Mouse (Mus musculus): Measurements from ENCODE around the gene Terf2ip. TPM values are rescaled to one million over a fixed set of nuclear protein-coding genes. Genes with fewer than 3 reads are reported as not detected.

Terf2ip gene
- polyA plus RNA-seq, 1 experiment from 2014 or later, result 65.2 TPM

GRCm38 (mm10) chr8:111992703-111993039 lies 18.5 kb upstream of the Terf2ip start:
- no peak for ATAC-seq (ENCODE audit: low read depth)
- peak overlapping the region; percentile 69; the same call in 1 of the 2 replicates for H3K4me3 ChIP-seq (ENCODE audit: low read depth, low read length)

DNA sequence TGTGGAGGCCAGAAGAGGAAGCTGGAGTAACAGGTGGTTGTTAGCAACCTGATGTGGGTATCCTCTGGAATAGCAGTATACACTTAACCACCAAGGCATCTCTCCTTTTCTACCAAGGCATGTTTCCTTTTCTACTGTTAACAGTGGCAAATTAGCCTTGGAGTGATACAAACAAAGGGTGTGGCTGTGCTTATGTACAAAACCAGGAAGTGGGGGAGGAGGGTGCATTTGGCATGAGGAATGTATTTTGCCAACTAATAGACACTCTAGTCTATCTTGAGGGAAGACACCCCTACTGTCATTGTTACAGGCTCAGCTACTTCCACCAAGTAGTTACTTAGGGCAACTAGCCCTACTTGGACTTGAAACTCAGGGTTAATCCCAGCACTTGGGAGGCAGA lies 6.4 kb upstream of the Terf2ip start:
- Histone ChIP-seq H3K4me1 (ENCODE audit: control insufficient read depth, insufficient read depth, low read length) (no peaks in the 10 kb centered on the region), H3K4me3 (ENCODE audit: low read depth, low read length) (no peak overlapping the region), H3K27me3 (ENCODE audit: control insufficient read depth, insufficient read depth, low read length) (no peaks in the 10 kb centered on the region), H3K9ac (replicated peaks; ENCODE audit: low read depth, low read length) (no peak overlapping the region), H3K4me2 (ENCODE audit: low read depth, low read length) (no peak overlapping the region), H3K27ac (ENCODE audit: low read depth, low read length) (no peak overlapping the region), H3K9me3 (ENCODE audit: control insufficient read depth, low read length) (no peaks in the 10 kb centered on the region), H3K36me3 (ENCODE audit: control insufficient read depth, insufficient read depth, low read length) (peaks cover 43% of the 10 kb centered on the region)
- no peak for ATAC-seq (ENCODE audit: low read depth)

More at GRCm38 (mm10) chr8:111992703-111993039, 18.5 kb upstream of the Terf2ip start:
- Histone ChIP-seq H3K4me1 (ENCODE audit: control insufficient read depth, insufficient read depth, low read length) (0 out of 2 replicates have a peak, but pooled peaks cover 3% of the 10 kb centered on the region), H3K36me3 (ENCODE audit: control insufficient read depth, insufficient read depth, low read length) (peaks cover 29% of the 10 kb centered on the region), H3K27me3 (ENCODE audit: control insufficient read depth, insufficient read depth, low read length) (no peaks in the 10 kb centered on the region), H3K4me2 (ENCODE audit: low read depth, low read length) (no peak overlapping the region), H3K9ac (replicated peaks; ENCODE audit: low read depth, low read length) (no peak overlapping the region), H3K9me3 (ENCODE audit: control insufficient read depth, low read length) (no peaks in the 10 kb centered on the region), H3K27ac (ENCODE audit: low read depth, low read length) (no peak overlapping the region)
- 73% methylated on average over 3 of the region's 3 CpGs for WGBS

- no peak overlapping the region for H3K4me2 ChIP-seq (ENCODE audit: low read depth, low read length)
- H3K9me3 ChIP-seq (ENCODE audit: control insufficient read depth, low read length), result no peaks in the 10 kb centered on the region
- H3K27me3 ChIP-seq (ENCODE audit: control insufficient read depth, insufficient read depth, low read length), result no peaks in the 10 kb centered on the region
- H3K27ac ChIP-seq (ENCODE audit: low read depth, low read length), result no peak overlapping the region
- no peak for ATAC-seq (ENCODE audit: low read depth)
- peaks cover 34% of the 10 kb centered on the region for H3K36me3 ChIP-seq (ENCODE audit: control insufficient read depth, insufficient read depth, low read length)
- WGBS, result 97% methylated on average over 6 of the region's 6 CpGs
- H3K4me1 ChIP-seq (ENCODE audit: control insufficient read depth, insufficient read depth, low read length), result peaks cover 7% of the 10 kb centered on the region
- H3K9ac ChIP-seq (replicated peaks; ENCODE audit: low read depth, low read length), result no peak overlapping the region
- no peak overlapping the region for H3K4me3 ChIP-seq (ENCODE audit: low read depth, low read length)
These were observed 5.6 kb upstream of the Terf2ip start for GRCm38 (mm10) chr8:112005601-112006000.

DNA sequence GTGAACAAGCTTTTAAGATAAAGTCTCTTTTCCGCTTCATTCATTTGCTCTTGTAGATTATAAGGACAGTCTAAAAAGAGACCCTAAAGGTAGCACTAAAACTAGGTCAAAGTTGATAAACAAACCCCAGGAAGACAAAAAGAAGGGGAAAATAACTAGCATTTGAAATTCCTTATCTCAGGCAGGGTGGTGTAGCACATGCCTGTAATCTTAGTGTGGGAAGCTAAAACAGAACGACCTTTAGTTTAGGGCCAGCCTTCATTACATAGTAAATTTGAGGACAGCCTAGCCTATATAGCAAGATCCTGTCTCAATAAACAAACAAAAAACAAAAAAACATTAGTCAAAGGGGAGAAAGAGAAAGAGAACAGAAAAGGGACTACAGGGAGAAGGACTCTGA lies 3.5 kb upstream of the Terf2ip start:
- H3K36me3 ChIP-seq (ENCODE audit: control insufficient read depth, insufficient read depth, low read length), result peaks cover 14% of the 10 kb centered on the region
- ATAC-seq (ENCODE audit: low read depth), result no peak
- 97% methylated on average over 2 of the region's 2 CpGs for WGBS

GRCm38 (mm10) chr8:112009558-112009957 lies 1.6 kb upstream of the Terf2ip start:
- Histone ChIP-seq H3K27me3 (ENCODE audit: control insufficient read depth, insufficient read depth, low read length) (no peaks in the 10 kb centered on the region), H3K4me3 (ENCODE audit: low read depth, low read length) (no peak overlapping the region), H3K4me2 (ENCODE audit: low read depth, low read length) (no peak overlapping the region), H3K36me3 (ENCODE audit: control insufficient read depth, insufficient read depth, low read length) (no peaks in the 10 kb centered on the region), H3K4me1 (ENCODE audit: control insufficient read depth, insufficient read depth, low read length) (peaks cover 18% of the 10 kb centered on the region), H3K9ac (replicated peaks; ENCODE audit: low read depth, low read length) (no peak overlapping the region), H3K9me3 (ENCODE audit: control insufficient read depth, low read length) (no peaks in the 10 kb centered on the region), H3K27ac (ENCODE audit: low read depth, low read length) (no peak overlapping the region)
- 96% methylated on average over 7 of the region's 7 CpGs for WGBS
- no peak for ATAC-seq (ENCODE audit: low read depth)

More for the DNA sequence above, 3.5 kb upstream of the Terf2ip start:
- Histone ChIP-seq H3K27ac (ENCODE audit: low read depth, low read length) (no peak overlapping the region), H3K4me1 (ENCODE audit: control insufficient read depth, insufficient read depth, low read length) (peaks cover 12% of the 10 kb centered on the region), H3K9ac (replicated peaks; ENCODE audit: low read depth, low read length) (no peak overlapping the region), H3K9me3 (ENCODE audit: control insufficient read depth, low read length) (no peaks in the 10 kb centered on the region), H3K27me3 (ENCODE audit: control insufficient read depth, insufficient read depth, low read length) (no peaks in the 10 kb centered on the region), H3K4me3 (ENCODE audit: low read depth, low read length) (no peak overlapping the region), H3K4me2 (ENCODE audit: low read depth, low read length) (no peak overlapping the region)

DNA sequence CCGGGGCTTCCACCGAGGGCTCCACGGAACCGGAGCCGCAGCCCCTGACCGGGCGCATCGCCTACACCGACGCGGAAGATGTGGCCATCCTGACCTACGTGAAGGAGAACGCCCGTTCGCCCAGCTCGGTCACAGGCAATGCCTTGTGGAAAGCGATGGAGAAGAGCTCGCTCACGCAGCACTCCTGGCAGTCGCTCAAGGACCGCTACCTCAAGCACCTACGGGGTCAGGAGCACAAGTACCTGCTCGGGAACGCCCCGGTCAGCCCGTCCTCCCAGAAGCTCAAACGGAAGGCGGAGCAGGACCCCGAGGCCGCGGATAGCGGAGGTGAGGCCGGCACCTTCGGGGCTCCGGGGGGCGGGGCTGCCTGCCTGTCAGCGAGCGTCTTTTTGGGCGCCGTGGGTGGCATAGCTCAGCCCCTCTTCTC lies 631 bp downstream of the Terf2ip start:
- Histone ChIP-seq H3K9ac (replicated peaks; ENCODE audit: low read depth, low read length) (peak overlapping the region; percentile 84), H3K4me1 (ENCODE audit: control insufficient read depth, insufficient read depth, low read length) (peaks cover 18% of the 10 kb centered on the region), H3K27ac (ENCODE audit: low read depth, low read length) (peak overlapping the region; percentile 76), H3K36me3 (ENCODE audit: control insufficient read depth, insufficient read depth, low read length) (peaks cover 10% of the 10 kb centered on the region), H3K27me3 (ENCODE audit: control insufficient read depth, insufficient read depth, low read length) (no peaks in the 10 kb centered on the region), H3K4me3 (ENCODE audit: low read depth, low read length) (peak overlapping the region; percentile 94), H3K4me2 (ENCODE audit: low read depth, low read length) (peak overlapping the region; percentile 89), H3K9me3 (ENCODE audit: control insufficient read depth, low read length) (no peaks in the 10 kb centered on the region)
- ATAC-seq (ENCODE audit: low read depth), result peak; percentile 41; the same call in 1 of the 2 replicates
- under 1% methylated on average over 39 of the region's 40 CpGs for WGBS

DNA sequence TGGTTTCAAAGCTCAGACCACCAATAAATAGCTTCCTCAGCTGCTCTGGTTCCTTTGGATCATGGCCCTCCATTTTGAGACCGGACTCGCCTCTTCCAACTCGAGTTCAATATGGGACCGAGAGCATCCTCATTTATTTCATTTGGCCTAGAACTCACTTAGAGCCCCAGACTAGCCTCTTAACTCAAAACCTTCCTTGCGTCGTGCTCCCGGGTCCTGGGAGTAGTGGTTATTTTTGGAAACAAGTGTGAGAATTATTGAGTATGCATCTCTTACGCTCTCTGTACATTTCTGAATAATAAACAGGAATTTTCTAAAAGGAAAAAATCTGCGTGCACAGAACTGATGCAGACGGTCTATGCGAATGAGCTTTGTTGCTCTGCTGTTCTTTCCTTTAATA lies 3.7 kb downstream of the Terf2ip start, which contains the start of gene Gm6793:
Gene Gm6793, minus strand, starts transcription at position 101 of the 400 bp plus-strand sequence.
- peaks cover 31% of the 10 kb centered on the region for H3K36me3 ChIP-seq (ENCODE audit: control insufficient read depth, insufficient read depth, low read length)
- H3K27ac ChIP-seq (ENCODE audit: low read depth, low read length), result no peak within 1 kb of the TSS
- H3K4me2 ChIP-seq (ENCODE audit: low read depth, low read length), result no peak within 1 kb of the TSS
- H3K27me3 ChIP-seq (ENCODE audit: control insufficient read depth, insufficient read depth, low read length), result no peaks in the 10 kb centered on the region
- H3K4me1 ChIP-seq (ENCODE audit: control insufficient read depth, insufficient read depth, low read length), result peaks cover 18% of the 10 kb centered on the region
- no peak within 1 kb of the TSS for H3K9ac ChIP-seq (replicated peaks; ENCODE audit: low read depth, low read length)
- H3K4me3 ChIP-seq (ENCODE audit: low read depth, low read length), result no peak within 1 kb of the TSS
- 96% methylated on average over 11 of the region's 11 CpGs for WGBS
- no peaks in the 10 kb centered on the region for H3K9me3 ChIP-seq (ENCODE audit: control insufficient read depth, low read length)
- no peak for ATAC-seq (ENCODE audit: low read depth)

GRCm38 (mm10) chr8:112029455-112029854 lies 18.3 kb downstream of the Terf2ip start:
- Histone ChIP-seq H3K4me2 (ENCODE audit: low read depth, low read length) (no peak overlapping the region), H3K4me1 (ENCODE audit: control insufficient read depth, insufficient read depth, low read length) (no peaks in the 10 kb centered on the region), H3K9me3 (ENCODE audit: control insufficient read depth, low read length) (no peaks in the 10 kb centered on the region), H3K9ac (replicated peaks; ENCODE audit: low read depth, low read length) (no peak overlapping the region), H3K27me3 (ENCODE audit: control insufficient read depth, insufficient read depth, low read length) (no peaks in the 10 kb centered on the region), H3K27ac (ENCODE audit: low read depth, low read length) (no peak overlapping the region), H3K36me3 (ENCODE audit: control insufficient read depth, insufficient read depth, low read length) (no peaks in the 10 kb centered on the region), H3K4me3 (ENCODE audit: low read depth, low read length) (no peak overlapping the region)
- no peak for ATAC-seq (ENCODE audit: low read depth)
- 86% methylated on average over 7 of the region's 7 CpGs for WGBS

- Histone ChIP-seq H3K27me3 (ENCODE audit: control insufficient read depth, insufficient read depth, low read length) (no peaks in the 10 kb centered on the region), H3K4me1 (ENCODE audit: control insufficient read depth, insufficient read depth, low read length) (no peaks in the 10 kb centered on the region), H3K9ac (replicated peaks; ENCODE audit: low read depth, low read length) (no peak overlapping the region), H3K36me3 (ENCODE audit: control insufficient read depth, insufficient read depth, low read length) (no peaks in the 10 kb centered on the region), H3K27ac (ENCODE audit: low read depth, low read length) (no peak overlapping the region), H3K4me2 (ENCODE audit: low read depth, low read length) (no peak overlapping the region), H3K9me3 (ENCODE audit: control insufficient read depth, low read length) (no peaks in the 10 kb centered on the region), H3K4me3 (ENCODE audit: low read depth, low read length) (no peak overlapping the region)
- no peak for ATAC-seq (ENCODE audit: low read depth)
- WGBS, result 73% methylated on average over 6 of the region's 6 CpGs
These were observed 19.5 kb downstream of the Terf2ip start for GRCm38 (mm10) chr8:112030663-112031062.
